Mouse (Mus musculus) spleen, adult 2 months (tissue): ENCODE measurements around the gene Ipcef1.

ENCODE experiments used
- CTCF ChIP-seq: fragments of 200-500 bp; IDR thresholded peaks from 2 replicates; pipeline ENCODE4 v1.5.1; 2011; ENCODE audit warnings: mild to moderate bottlenecking, inconsistent platforms; ENCODE audit not compliant: insufficient read depth, insufficient read length, insufficient replicate concordance; ENCODE audit errors: extremely low read depth
- POLR2A ChIP-seq: fragments of 200-500 bp; IDR thresholded peaks from 2 replicates; pipeline ENCODE4 v1.6.1; 2011; ENCODE audit warnings: low read depth, low read length, inconsistent platforms

- TF ChIP-seq CTCF, result no peak
- TF ChIP-seq POLR2A, result no peak
These were observed 25.1 kb upstream of the Ipcef1 start for GRCm38 (mm10) chr10:7077389-7077808.
